Mouse (Mus musculus) bone marrow, adult 2 months (tissue): Measurements from ENCODE around the gene Mcam.
A peak's percentile ranks its signal among the peaks of the same experiment; 100 is the strongest.

Experiments
- CTCF ChIP-seq: fragments of 200-500 bp; IDR thresholded peaks from 2 replicates; pipeline ENCODE4 v1.5.1; 2011; ENCODE audit warnings: low read length, control low read depth; ENCODE audit not compliant: control insufficient read depth, insufficient read depth
- POLR2A ChIP-seq: fragments of 200-500 bp; IDR thresholded peaks from 2 replicates; pipeline ENCODE4 v1.6.1; 2011; ENCODE audit warnings: low read depth, mild to moderate bottlenecking, control low read depth, low read length, borderline replicate concordance; ENCODE audit not compliant: control insufficient read depth

- TF ChIP-seq POLR2A (peak; percentile 85; the same call in 1 of the 2 replicates), CTCF (no peak)
Measured at GRCm38 (mm10) chr9:44113105-44113789, 21.0 kb upstream of the Mcam start, which contains the start of the genes Gm49380 and Rnf26.
